Mouse (Mus musculus): Measurements from ENCODE around the gene Ctcf. TPM values are rescaled to one million over a fixed set of nuclear protein-coding genes. Genes with fewer than 3 reads are reported as not detected.

Gene Ctcf
- 187 and 251 TPM in 2 replicates for polyA plus RNA-seq (2012)

GRCm38 (mm10) chr8:105636018-105636962 is at the start of gene Ctcf:
Ctcf (plus strand) TSS chr8:105636568.
- TF ChIP-seq GATA1 (IDR thresholded peaks at IDR 0.05; ENCODE audit: low read length), result no peak

GRCm38 (mm10) chr8:105592431-105592830 is 43.9 kb upstream of the Ctcf start:
- TF ChIP-seq GATA1 (IDR thresholded peaks at IDR 0.05; ENCODE audit: low read length), result no peak

- TF ChIP-seq GATA1 (IDR thresholded peaks at IDR 0.05; ENCODE audit: low read length), result no peak
These were observed 42.5 kb upstream of the Ctcf start for GRCm38 (mm10) chr8:105593859-105594258.

- no peak for TF ChIP-seq GATA1 (IDR thresholded peaks at IDR 0.05; ENCODE audit: low read length)
These were observed 41.7 kb upstream of the Ctcf start for GRCm38 (mm10) chr8:105594451-105595242.

GRCm38 (mm10) chr8:105596362-105597034 is 39.9 kb upstream of the Ctcf start:
- TF ChIP-seq GATA1 (IDR thresholded peaks at IDR 0.05; ENCODE audit: low read length), result no peak

- TF ChIP-seq GATA1 (IDR thresholded peaks at IDR 0.05; ENCODE audit: low read length), result no peak
These were observed 37.6 kb upstream of the Ctcf start for GRCm38 (mm10) chr8:105598777-105599176.

- no peak for TF ChIP-seq GATA1 (IDR thresholded peaks at IDR 0.05; ENCODE audit: low read length)
These were observed 35.1 kb upstream of the Ctcf start for GRCm38 (mm10) chr8:105601301-105601700.

GRCm38 (mm10) chr8:105604804-105605381 is 31.5 kb upstream of the Ctcf start, which contains the start of gene Ripor1:
Ripor1 (plus strand) TSS chr8:105605255.
- peak; percentile 29 for TF ChIP-seq GATA1 (IDR thresholded peaks at IDR 0.05; ENCODE audit: low read length)

- TF ChIP-seq GATA1 (IDR thresholded peaks at IDR 0.05; ENCODE audit: low read length), result no peak
These were observed 30.7 kb upstream of the Ctcf start for GRCm38 (mm10) chr8:105605491-105606188.

- TF ChIP-seq GATA1 (IDR thresholded peaks at IDR 0.05; ENCODE audit: low read length), result no peak
These were observed 30.0 kb upstream of the Ctcf start for GRCm38 (mm10) chr8:105606189-105607023.

- TF ChIP-seq GATA1 (IDR thresholded peaks at IDR 0.05; ENCODE audit: low read length), result no peak
These were observed 29.3 kb upstream of the Ctcf start for GRCm38 (mm10) chr8:105607062-105607461.

GRCm38 (mm10) chr8:105607684-105608083 is 28.7 kb upstream of the Ctcf start:
- TF ChIP-seq GATA1 (IDR thresholded peaks at IDR 0.05; ENCODE audit: low read length), result no peak

- TF ChIP-seq GATA1 (IDR thresholded peaks at IDR 0.05; ENCODE audit: low read length), result peak; percentile 97
These were observed 27.0 kb upstream of the Ctcf start for GRCm38 (mm10) chr8:105609355-105609754.

- TF ChIP-seq GATA1 (IDR thresholded peaks at IDR 0.05; ENCODE audit: low read length), result no peak
These were observed 26.6 kb upstream of the Ctcf start for GRCm38 (mm10) chr8:105609771-105610170.
